Mouse (Mus musculus): ENCODE measurements around the gene 4931422A03Rik. TPM values are rescaled to one million over a fixed set of nuclear protein-coding genes. Genes with fewer than 3 reads are reported as not detected.
"Not testable (repeated sequence)": the region's sequence is repeated elsewhere in the genome, so short reads cannot be mapped to it uniquely, and the experiment has no call there.

4931422A03Rik gene
- polyA plus RNA-seq, 1 experiment, result 0.19 TPM

- no peaks in the 10 kb centered on the region for H3K27me3 ChIP-seq (ENCODE audit: control insufficient read depth, insufficient read depth, insufficient read length)
- no peak overlapping the region for H3K4me2 ChIP-seq (ENCODE audit: low read depth)
- peaks cover 9% of the 10 kb centered on the region for H3K36me3 ChIP-seq (ENCODE audit: control insufficient read depth, insufficient read depth)
- H3ac ChIP-seq (ENCODE audit: control insufficient read depth, insufficient read length), result no peak overlapping the region
- TF ChIP-seq POLR2A (IDR thresholded peaks at IDR 0.05; ENCODE audit: insufficient read length, low read depth) (no peak), SRF (IDR thresholded peaks at IDR 0.05; ENCODE audit: control insufficient read depth, insufficient read length, low read depth) (no peak), REST (IDR thresholded peaks at IDR 0.05; ENCODE audit: insufficient read depth, insufficient read length) (no peak), MYOD1 (IDR thresholded peaks at IDR 0.05; ENCODE audit: control insufficient read depth in 1 of 3, insufficient read length in 2 of 3, low read depth in 2 of 3) (no peak), MAX (IDR thresholded peaks at IDR 0.05; ENCODE audit: low read depth) (no peak), CEBPB (IDR thresholded peaks at IDR 0.05; ENCODE audit: insufficient read depth, poor library complexity, severe bottlenecking) (no peak), TCF12 (IDR thresholded peaks at IDR 0.05; ENCODE audit: insufficient read depth, poor library complexity, severe bottlenecking) (no peak), TCF3 (IDR thresholded peaks at IDR 0.05; ENCODE audit: insufficient read length, low read depth) (no peak)
- no peak overlapping the region for H3K4me3 ChIP-seq
- peaks cover 18% of the 10 kb centered on the region for H3K79me2 ChIP-seq (ENCODE audit: control insufficient read depth, insufficient read depth)
Measured at GRCm38 (mm10) chr2:104030381-104030780, 2.2 kb upstream of the 4931422A03Rik start.

DNA sequence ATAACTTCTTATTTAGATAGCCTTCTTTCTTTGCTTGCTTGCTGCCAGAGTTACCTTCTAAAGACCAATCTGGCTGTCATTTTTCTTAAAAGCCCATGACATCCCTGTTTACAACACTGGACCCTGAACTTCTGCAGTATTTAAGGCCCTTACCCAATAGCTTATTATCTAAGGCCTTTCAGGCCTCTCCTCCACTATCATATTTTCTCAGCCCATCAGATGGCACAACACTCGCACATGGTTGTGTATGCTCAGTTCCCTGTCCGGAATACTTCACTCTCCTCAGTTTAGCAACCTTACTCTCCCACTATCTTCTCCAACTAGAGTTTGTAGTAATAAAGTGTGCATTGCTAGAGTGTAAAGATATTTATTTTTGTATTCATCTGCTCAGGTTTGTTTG, 913 bp upstream of the 4931422A03Rik start:
- Histone ChIP-seq H3K4me3 (peak overlapping the region; percentile 94), H3K4me2 (ENCODE audit: low read depth) (peak overlapping the region; percentile 87), H3K79me2 (ENCODE audit: control insufficient read depth, insufficient read depth) (peaks cover 18% of the 10 kb centered on the region), H3ac (ENCODE audit: control insufficient read depth, insufficient read length) (no peak overlapping the region), H3K27me3 (ENCODE audit: control insufficient read depth, insufficient read depth, insufficient read length) (no peaks in the 10 kb centered on the region), H3K36me3 (ENCODE audit: control insufficient read depth, insufficient read depth) (peaks cover 5% of the 10 kb centered on the region)
- TF ChIP-seq POLR2AphosphoS2 (IDR thresholded peaks at IDR 0.05; ENCODE audit: insufficient read length, low read depth) (no peak), USF1 (IDR thresholded peaks at IDR 0.05; ENCODE audit: low read depth) (no peak), REST (IDR thresholded peaks at IDR 0.05; ENCODE audit: insufficient read depth, insufficient read length) (no peak), CEBPB (IDR thresholded peaks at IDR 0.05; ENCODE audit: insufficient read depth, poor library complexity, severe bottlenecking) (no peak), TCF3 (IDR thresholded peaks at IDR 0.05; ENCODE audit: insufficient read length, low read depth) (no peak), MYOD1 (IDR thresholded peaks at IDR 0.05; ENCODE audit: control insufficient read depth in 1 of 3, insufficient read length in 2 of 3, low read depth in 2 of 3) (no peak), POLR2A (IDR thresholded peaks at IDR 0.05; ENCODE audit: insufficient read length, low read depth) (no peak), TCF12 (IDR thresholded peaks at IDR 0.05; ENCODE audit: insufficient read depth, poor library complexity, severe bottlenecking) (no peak)

GRCm38 (mm10) chr2:104027458-104028138, 563 bp downstream of the 4931422A03Rik start, which contains the start of gene Fbxo3:
Fbxo3 (plus strand) TSS chr2:104027721.
- Histone ChIP-seq H3K27me3 (ENCODE audit: control insufficient read depth, insufficient read depth, insufficient read length) (peaks cover 3% of the 10 kb centered on the region), H3K36me3 (ENCODE audit: control insufficient read depth, insufficient read depth) (no peaks in the 10 kb centered on the region), H3K4me3 (peak within 1 kb of the TSS; percentile 94), H3ac (ENCODE audit: control insufficient read depth, insufficient read length) (peak within 1 kb of the TSS; percentile 44), H3K4me2 (ENCODE audit: low read depth) (peak within 1 kb of the TSS; percentile 87), H3K79me2 (ENCODE audit: control insufficient read depth, insufficient read depth) (peaks cover 18% of the 10 kb centered on the region)
- peak; percentile 95 for TF ChIP-seq POLR2A (IDR thresholded peaks at IDR 0.05; ENCODE audit: insufficient read length, low read depth)
- peak; percentile 88 for TF ChIP-seq POLR2AphosphoS2 (IDR thresholded peaks at IDR 0.05; ENCODE audit: insufficient read length, low read depth)
- no peak for TF ChIP-seq CEBPB (IDR thresholded peaks at IDR 0.05; ENCODE audit: insufficient read depth, poor library complexity, severe bottlenecking)

DNA sequence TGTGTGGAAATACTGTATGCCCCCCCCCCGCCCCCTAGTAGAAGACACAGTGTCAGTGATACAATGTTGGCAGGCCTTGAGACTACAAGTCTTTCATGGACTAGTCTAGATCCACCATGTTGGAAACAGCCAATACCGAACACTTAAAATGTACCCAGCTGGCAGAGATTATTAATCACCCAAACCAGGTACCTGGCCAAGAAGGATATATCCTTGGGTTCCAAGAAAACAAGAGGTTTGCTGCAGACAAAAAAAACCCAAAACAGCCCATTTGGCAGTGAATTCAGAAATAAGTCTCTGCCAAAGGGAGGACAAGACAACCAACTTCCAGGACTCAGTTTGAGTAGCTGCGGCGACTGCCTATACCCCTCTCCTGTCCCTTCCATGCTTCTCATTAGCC, 3.5 kb downstream of the 4931422A03Rik start:
- peaks cover 17% of the 10 kb centered on the region for H3K79me2 ChIP-seq (ENCODE audit: control insufficient read depth, insufficient read depth)
- TF ChIP-seq REST (IDR thresholded peaks at IDR 0.05; ENCODE audit: insufficient read depth, insufficient read length) (no peak), SRF (IDR thresholded peaks at IDR 0.05; ENCODE audit: control insufficient read depth, insufficient read length, low read depth) (no peak), MYOG (IDR thresholded peaks at IDR 0.05; ENCODE audit: control insufficient read depth in 1 of 3, insufficient read depth in 1 of 3, insufficient read length in 2 of 3, low read depth in 2 of 3) (no peak), POLR2AphosphoS2 (IDR thresholded peaks at IDR 0.05; ENCODE audit: insufficient read length, low read depth) (no peak), E2F4 (IDR thresholded peaks at IDR 0.05; ENCODE audit: insufficient read depth) (no peak), POLR2A (IDR thresholded peaks at IDR 0.05; ENCODE audit: insufficient read length, low read depth) (no peak), USF1 (IDR thresholded peaks at IDR 0.05; ENCODE audit: low read depth) (no peak), MYOD1 (IDR thresholded peaks at IDR 0.05; ENCODE audit: control insufficient read depth in 1 of 3, insufficient read length in 2 of 3, low read depth in 2 of 3) (no peak), MAX (IDR thresholded peaks at IDR 0.05; ENCODE audit: low read depth) (no peak), TCF3 (IDR thresholded peaks at IDR 0.05; ENCODE audit: insufficient read length, low read depth) (no peak), TCF12 (IDR thresholded peaks at IDR 0.05; ENCODE audit: insufficient read depth, poor library complexity, severe bottlenecking) (no peak)

DNA sequence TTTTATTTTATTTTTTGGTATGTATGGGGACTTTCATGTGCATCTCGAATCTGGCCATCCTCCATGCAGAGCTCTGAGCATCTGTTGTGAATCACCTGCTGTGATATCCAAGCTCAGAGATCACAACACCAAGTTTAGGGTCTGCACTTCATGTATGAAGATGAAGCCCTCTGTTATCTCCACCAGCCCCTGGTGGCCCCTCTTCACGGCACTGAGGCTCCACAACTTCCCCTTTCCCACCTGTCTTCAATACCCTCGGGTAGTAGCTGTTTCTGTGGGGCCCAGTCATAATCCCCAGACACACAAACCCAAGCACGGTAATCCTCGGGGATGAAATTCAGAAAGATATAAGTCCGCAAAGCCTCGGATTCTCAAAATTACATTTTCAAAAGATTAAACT, 5.1 kb downstream of the 4931422A03Rik start:
- H3K79me2 ChIP-seq (ENCODE audit: control insufficient read depth, insufficient read depth), result peaks cover 2% of the 10 kb centered on the region
- TF ChIP-seq TCF3 (IDR thresholded peaks at IDR 0.05; ENCODE audit: insufficient read length, low read depth), result no peak
- TF ChIP-seq MYOD1 (IDR thresholded peaks at IDR 0.05; ENCODE audit: control insufficient read depth in 1 of 3, insufficient read length in 2 of 3, low read depth in 2 of 3), result no peak
- TF ChIP-seq CEBPB (IDR thresholded peaks at IDR 0.05; ENCODE audit: insufficient read depth, poor library complexity, severe bottlenecking), result no peak
- TF ChIP-seq REST (IDR thresholded peaks at IDR 0.05; ENCODE audit: insufficient read depth, insufficient read length), result no peak
- no peak for TF ChIP-seq USF1 (IDR thresholded peaks at IDR 0.05; ENCODE audit: low read depth)
- no peak for TF ChIP-seq POLR2A (IDR thresholded peaks at IDR 0.05; ENCODE audit: insufficient read length, low read depth)
- no peak for TF ChIP-seq MYOG (IDR thresholded peaks at IDR 0.05; ENCODE audit: control insufficient read depth in 1 of 3, insufficient read depth in 1 of 3, insufficient read length in 2 of 3, low read depth in 2 of 3)
- no peak for TF ChIP-seq MAX (IDR thresholded peaks at IDR 0.05; ENCODE audit: low read depth)
- no peak for TF ChIP-seq SRF (IDR thresholded peaks at IDR 0.05; ENCODE audit: control insufficient read depth, insufficient read length, low read depth)
- TF ChIP-seq E2F4 (IDR thresholded peaks at IDR 0.05; ENCODE audit: insufficient read depth), result no peak
- no peak for TF ChIP-seq POLR2AphosphoS2 (IDR thresholded peaks at IDR 0.05; ENCODE audit: insufficient read length, low read depth)
- no peak for TF ChIP-seq TCF12 (IDR thresholded peaks at IDR 0.05; ENCODE audit: insufficient read depth, poor library complexity, severe bottlenecking)
- H3ac ChIP-seq (ENCODE audit: control insufficient read depth, insufficient read length), result no peak overlapping the region
- H3K36me3 ChIP-seq (ENCODE audit: control insufficient read depth, insufficient read depth), result no peaks in the 10 kb centered on the region
- no peak overlapping the region for H3K4me3 ChIP-seq
- no peak overlapping the region for H3K4me2 ChIP-seq (ENCODE audit: low read depth)
- peaks cover 8% of the 10 kb centered on the region for H3K27me3 ChIP-seq (ENCODE audit: control insufficient read depth, insufficient read depth, insufficient read length)

More for the DNA sequence above, 3.5 kb downstream of the 4931422A03Rik start:
- no peak overlapping the region for H3K4me2 ChIP-seq (ENCODE audit: low read depth)
- H3K36me3 ChIP-seq (ENCODE audit: control insufficient read depth, insufficient read depth), result no peaks in the 10 kb centered on the region
- H3K27me3 ChIP-seq (ENCODE audit: control insufficient read depth, insufficient read depth, insufficient read length), result peaks cover 3% of the 10 kb centered on the region
- H3ac ChIP-seq (ENCODE audit: control insufficient read depth, insufficient read length), result no peak overlapping the region
- no peak overlapping the region for H3K4me3 ChIP-seq

GRCm38 (mm10) chr2:104008853-104009252, 19.3 kb downstream of the 4931422A03Rik start:
- H3K79me2 ChIP-seq (ENCODE audit: control insufficient read depth, insufficient read depth); H3K36me3 ChIP-seq (ENCODE audit: control insufficient read depth, insufficient read depth); H3ac ChIP-seq (ENCODE audit: control insufficient read depth, insufficient read length); H3K4me3 ChIP-seq; H3K4me2 ChIP-seq (ENCODE audit: low read depth): not testable (repeated sequence)
- peaks cover 21% of the 10 kb centered on the region for H3K27me3 ChIP-seq (ENCODE audit: control insufficient read depth, insufficient read depth, insufficient read length)

Measured in myocyte (in vitro differentiated cells).